Mouse (Mus musculus) stomach, postnatal 0 days (tissue): ENCODE data around the gene Fars2.

Source experiments
- CTCF ChIP-seq: IDR thresholded peaks from 2 replicates; pipeline ENCODE4 v1.5.1; 2016; ENCODE audit warnings: antibody characterized with exemption, low read depth, mild to moderate bottlenecking, moderate library complexity
- EP300 ChIP-seq: optimal IDR thresholded peaks from 2 replicates; pipeline ENCODE3; 2016; ENCODE audit warnings: antibody characterized with exemption

GRCm38 (mm10) chr13:36283545-36284067 lies 166.4 kb downstream of the Fars2 start:
- no peak for TF ChIP-seq CTCF
- TF ChIP-seq EP300 = no peak
